Mouse (Mus musculus) cerebellum, adult 2 months (tissue): ENCODE measurements around the gene Slc16a10.

Source experiments
- CTCF ChIP-seq: fragments of 200-500 bp; IDR thresholded peaks from 2 replicates; pipeline ENCODE4 v1.5.1; 2011; ENCODE audit warnings: low read depth, mild to moderate bottlenecking, control low read depth, low read length, moderate library complexity, borderline replicate concordance; ENCODE audit not compliant: insufficient read depth
- POLR2A ChIP-seq: fragments of 200-500 bp; IDR thresholded peaks from 2 replicates; pipeline ENCODE4 v1.6.1; 2011; ENCODE audit warnings: low read length, control low read depth, borderline replicate concordance; ENCODE audit not compliant: insufficient read depth

- TF ChIP-seq CTCF (no peak), POLR2A (no peak)
Measured at GRCm38 (mm10) chr10:40151852-40152549, 9.9 kb upstream of the Slc16a10 start.
